Mouse (Mus musculus) ovary, postnatal 36 days (tissue): Measurements from ENCODE around the gene Ranbp6.

Experiments
- DNase-seq: peaks from one replicate; pipeline ENCODE4 v3.0.0; 2022; ENCODE audit warnings: low spot score, mixed read lengths

Ranbp6 gene

DNA sequence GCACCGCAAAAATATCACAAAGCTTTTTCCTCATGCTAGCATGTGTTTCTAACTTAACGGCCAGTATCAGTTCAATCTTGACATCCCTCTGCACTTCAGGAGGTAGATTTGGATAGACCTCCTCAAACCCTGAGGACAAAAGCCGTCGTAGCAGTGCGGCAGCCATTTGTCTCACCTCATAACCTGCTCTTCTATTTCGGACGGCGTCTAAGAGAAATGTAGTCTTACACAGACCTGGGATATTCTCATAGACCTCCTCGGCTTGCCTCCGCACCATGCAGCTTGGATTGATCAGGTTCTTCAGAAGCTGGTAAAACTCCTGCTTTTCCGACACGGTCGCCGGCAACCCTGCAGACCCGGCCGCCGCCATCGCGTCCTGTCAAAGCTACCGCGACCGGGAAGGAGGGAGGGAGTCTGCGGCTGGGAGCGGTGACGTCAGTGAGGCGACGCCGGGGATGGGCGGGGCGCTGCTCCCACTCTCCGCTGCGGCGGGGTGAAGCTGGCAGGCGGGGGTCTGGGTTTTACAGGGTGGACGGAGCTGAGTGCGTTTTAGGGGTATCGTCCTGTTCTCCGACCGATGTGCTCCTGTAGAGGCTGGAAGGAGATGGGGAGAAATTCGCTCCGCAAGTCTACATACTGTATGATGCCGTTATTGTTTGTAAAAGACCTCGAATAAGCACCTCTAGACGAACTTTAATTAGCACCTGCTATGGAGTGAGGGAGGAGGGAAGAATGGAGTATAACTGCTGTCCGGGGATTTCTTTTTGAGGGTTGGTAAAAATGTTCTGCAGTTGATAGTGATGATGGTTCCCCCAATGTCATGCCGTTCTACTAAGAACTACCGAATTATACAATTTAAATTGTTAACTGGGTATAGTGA, at the start of gene Ranbp6:
Gene Ranbp6, minus strand, starts transcription at position 394 of the 880 bp plus-strand sequence.
- DNase-seq = peak; percentile 91

DNA sequence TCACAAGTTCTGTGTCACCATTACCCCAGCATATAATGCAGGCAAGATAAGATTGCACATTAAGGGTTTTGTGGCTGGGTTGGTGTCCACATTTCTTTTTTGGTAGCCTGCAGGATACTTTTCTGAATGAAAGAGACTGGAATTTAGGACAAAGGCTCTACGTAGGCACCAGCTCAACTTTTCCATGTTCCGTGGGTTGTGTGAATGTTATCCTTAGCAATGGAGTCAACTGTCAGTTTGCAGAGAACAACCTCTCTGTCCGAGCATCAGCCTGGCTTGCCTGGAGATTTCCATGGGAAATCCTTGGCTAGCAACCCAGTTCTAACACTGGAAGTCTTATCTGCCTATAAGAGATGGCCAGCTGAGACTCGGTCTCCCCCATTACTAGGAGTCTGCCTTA, 48.0 kb upstream of the Ranbp6 start:
- DNase-seq = no peak

DNA sequence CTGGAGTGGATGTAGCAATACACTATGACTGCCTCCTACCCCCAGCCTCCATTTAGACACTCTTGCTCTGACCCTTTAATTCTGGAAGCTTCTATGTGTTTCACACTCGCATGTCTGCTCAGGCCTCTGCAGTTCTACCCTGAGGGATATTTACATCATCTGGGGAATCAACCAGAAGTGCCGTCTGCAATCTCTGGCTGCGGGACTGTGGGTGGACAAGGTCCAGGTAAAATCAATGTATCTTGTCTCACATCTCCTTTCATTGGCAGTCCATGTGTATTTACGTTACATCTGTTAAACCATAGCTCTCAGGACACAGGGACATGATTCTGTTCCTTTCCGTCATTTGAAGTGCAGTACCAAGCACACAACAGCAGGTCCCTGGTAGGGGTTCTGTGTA, 44.5 kb upstream of the Ranbp6 start:
- DNase-seq = no peak

GRCm38 (mm10) chr19:29853711-29854110, 40.9 kb upstream of the Ranbp6 start:
- DNase-seq = no peak

DNA sequence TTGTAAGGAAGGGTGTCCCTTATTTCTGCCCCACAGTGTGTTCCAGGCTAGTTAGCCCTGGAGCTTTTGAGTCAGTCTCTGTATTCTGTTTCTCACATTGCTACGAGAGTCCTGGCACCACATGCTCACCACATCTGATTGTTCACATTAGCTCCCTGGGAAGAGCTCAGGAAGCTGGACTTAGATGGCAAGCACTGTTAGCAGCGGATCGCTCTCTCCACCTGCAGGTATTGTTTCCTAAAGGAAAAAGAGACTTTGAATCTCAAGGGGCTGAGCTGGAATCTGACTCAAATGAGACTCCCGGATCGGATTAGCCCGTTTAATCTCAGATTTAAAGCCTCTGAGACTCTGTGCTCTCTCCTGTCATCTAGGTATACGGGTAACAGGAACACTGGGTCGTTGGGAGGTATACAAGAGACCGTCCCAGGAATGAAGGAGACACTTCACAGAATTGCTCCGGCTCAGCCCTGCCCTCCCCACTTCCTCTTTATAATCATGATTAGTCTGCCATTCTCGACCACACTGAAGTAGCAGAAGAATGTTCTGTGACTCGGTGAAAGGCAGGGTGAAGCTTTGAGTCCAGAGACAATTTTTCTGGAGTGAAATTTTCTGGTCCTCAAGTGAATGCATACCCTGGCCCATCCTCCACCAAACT, 38.4 kb upstream of the Ranbp6 start:
- DNase-seq = no peak

- DNase-seq = no peak
These were observed 37.3 kb upstream of the Ranbp6 start for GRCm38 (mm10) chr19:29849924-29850551.

DNA sequence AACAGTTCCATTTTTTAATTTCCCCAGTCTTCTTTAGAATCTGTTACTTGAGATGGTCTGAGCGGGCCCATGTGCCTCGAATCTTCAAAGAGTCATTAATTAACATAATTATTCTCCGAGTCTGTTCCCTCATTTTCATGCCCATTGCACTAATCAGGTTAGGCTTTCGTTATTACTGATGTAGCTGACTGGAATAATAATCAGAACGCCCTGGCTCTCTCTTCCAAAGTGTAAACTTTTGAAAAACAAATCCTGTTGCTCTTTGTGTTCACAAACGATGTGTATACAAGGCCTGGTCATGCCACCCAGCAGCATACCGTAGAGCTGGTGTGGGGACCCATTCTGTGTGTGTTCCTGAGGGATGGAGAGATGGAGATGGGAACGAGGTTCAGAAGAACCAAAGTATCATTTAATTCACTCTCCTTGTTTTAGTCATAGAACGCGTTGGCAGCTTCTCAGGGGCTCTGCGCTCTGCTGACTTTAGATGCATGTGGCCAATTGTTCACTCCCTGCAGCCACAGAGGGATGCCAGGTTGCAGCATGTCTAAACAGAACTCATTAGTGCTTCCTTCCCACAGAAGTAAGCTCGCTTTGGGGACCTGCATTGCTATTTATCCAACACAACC, 31.4 kb upstream of the Ranbp6 start:
- DNase-seq = peak; percentile 8

DNA sequence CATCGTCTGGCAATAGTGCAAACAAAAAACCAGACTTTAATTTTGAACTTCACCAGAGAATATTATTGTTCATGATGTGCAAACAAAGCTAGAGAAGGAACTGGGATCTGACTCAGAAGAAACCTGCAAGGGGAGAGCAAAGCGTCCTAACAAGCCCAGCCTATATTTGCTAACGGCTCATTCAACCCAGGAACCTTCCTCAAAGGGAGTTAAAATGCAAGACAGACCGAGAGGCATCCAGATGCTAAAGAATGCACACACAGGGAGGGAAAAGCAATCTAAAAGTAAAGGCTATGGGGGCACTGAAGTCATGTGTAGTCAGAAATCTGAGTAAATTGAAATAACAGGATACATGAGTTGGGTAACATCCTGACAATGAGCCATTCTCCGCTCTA, 30.9 kb upstream of the Ranbp6 start:
- no peak for DNase-seq

DNA sequence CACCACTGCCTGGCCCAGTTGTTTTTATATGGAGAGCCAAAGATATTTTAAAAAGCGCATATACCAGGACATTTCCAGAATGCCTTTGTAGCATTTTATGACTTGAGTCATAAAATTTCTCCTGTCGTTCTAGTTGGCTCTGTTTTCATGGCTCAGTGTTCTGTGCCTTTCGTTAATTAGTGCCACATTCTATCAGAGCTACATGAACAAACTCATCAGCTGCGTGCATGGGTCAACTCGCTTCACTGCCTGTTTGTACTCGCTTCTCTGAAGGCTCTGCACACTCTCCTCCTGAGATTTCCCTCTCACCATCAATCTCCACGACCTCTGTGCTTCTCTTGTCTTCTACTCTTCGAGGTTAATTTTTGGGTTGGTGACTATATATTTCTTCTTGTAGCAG, 30.2 kb upstream of the Ranbp6 start:
- DNase-seq = no peak

GRCm38 (mm10) chr19:29840642-29841041, 27.9 kb upstream of the Ranbp6 start:
- DNase-seq = no peak

GRCm38 (mm10) chr19:29838636-29839135, 25.9 kb upstream of the Ranbp6 start:
- no peak for DNase-seq

- no peak for DNase-seq
These were observed 25.4 kb upstream of the Ranbp6 start for GRCm38 (mm10) chr19:29838171-29838570.

DNA sequence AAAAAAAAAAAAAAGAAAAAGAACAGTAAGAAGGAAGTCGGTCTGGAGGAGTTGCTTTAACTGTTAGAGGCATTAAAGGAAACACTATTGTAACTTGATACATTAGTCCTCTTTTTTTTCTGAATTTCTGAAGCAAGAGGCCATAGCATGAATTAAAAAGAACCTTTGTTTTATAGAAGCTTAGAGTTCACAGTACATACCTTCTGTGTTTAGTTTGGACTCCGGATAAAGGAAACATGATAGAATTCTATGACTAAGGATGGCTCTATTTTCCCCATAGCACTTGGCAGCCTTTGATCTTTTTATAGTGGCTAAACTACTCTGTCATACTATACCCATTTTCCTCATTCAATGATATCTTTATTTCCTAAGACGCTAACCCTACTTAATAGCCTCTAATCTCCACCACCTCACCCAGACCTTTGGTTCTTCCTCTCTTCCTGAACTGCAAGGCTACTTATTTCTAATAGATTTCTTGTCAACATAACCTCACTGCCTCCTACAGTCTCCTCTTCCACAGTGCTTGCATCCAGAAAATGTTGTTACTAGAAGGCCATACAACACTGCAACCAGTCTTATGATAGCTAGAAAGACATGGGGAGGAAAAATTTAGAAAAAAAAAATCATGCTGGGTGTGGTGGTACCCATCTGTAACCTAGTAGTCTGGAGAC, 22.7 kb upstream of the Ranbp6 start:
- DNase-seq = no peak

- no peak for DNase-seq
These were observed 18.1 kb upstream of the Ranbp6 start for GRCm38 (mm10) chr19:29830911-29831310.

- no peak for DNase-seq
These were observed 15.8 kb upstream of the Ranbp6 start for GRCm38 (mm10) chr19:29828558-29828957.

- DNase-seq = peak; percentile 15
These were observed 13.9 kb upstream of the Ranbp6 start for GRCm38 (mm10) chr19:29826686-29827085.

GRCm38 (mm10) chr19:29825003-29825402, 12.2 kb upstream of the Ranbp6 start:
- no peak for DNase-seq

GRCm38 (mm10) chr19:29824034-29824700, 11.4 kb upstream of the Ranbp6 start:
- DNase-seq = peak; percentile 28

DNA sequence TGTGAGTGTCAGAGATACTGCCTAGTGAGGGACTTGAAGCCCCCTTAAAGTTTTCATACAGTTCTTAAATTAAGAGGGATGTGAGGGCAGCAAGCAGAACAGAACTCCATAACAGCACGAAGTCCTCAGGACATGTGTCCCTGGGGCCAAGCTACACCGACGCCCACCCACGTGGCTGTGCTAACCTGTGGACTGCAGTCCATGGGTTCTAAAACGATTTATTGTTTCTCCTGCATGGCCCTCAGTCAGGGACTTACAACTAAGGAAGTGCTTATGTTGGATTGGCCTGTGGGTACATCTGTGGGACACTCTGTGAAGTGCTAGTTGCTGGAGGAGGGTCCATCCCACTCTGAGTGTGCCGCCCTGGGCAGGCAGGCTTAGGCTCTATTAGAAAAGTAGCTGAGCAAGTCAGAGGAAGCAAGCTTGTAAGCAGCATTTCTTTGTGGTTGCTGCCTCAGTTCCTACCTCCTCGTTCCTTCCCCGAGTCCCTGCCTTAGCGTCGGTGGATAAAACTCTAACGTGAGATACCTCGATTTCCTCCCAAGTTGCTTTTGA, 10.8 kb upstream of the Ranbp6 start:
- DNase-seq = no peak

DNA sequence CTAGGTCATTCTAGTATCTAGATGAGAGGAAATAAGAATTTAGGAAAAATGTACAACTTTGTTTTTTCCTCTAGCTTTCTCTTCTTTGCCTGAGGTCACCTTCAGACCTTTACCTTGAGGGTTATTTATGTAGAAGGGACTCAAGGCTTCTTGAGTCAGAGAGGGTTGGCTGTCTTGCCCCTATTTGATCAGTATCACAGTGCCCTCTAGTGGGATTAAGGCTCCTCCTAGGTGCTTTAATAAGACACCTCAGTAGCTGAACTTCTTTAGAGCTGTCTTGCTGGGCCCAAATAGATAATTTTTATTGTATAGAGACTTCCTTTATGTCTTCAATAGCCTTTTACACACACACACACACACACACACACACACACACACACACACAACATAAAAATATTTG, 8.2 kb upstream of the Ranbp6 start:
- DNase-seq = no peak

DNA sequence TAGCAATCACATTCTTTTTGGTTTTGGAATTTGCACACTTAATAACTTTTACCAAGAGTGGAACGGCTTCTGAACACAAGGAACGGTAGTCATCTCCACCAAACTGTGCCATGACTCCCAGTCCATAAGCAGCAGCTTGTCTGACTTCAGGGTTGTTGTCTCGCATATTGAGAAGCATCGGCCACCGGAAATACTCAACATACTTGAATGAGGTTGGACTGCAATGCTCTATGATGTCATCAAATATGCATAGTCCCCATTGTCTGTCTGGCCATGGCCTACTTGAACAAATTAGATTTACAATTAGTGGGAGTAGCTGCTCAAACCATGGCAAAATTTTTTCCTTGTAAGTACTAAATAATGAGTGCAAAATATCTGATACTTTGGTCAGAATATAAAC, 2.8 kb downstream of the Ranbp6 start:
- no peak for DNase-seq
